ENCODE assay signal across 8 mouse cellular contexts in genomic region chr12:76369206-76369977, GRCm38 (mm10). TPM values are rescaled to one million over a fixed set of nuclear protein-coding genes. Genes with fewer than 3 reads are reported as not detected.
DNase-seq lines count a peak whose midpoint lies in the region; ATAC-seq and TF ChIP-seq lines count a peak whose summit lies in the region.

Zbtb25 (minus strand) TSS chr12:76369602.

- H3K4me2 ChIP-seq in forebrain, postnatal 0 days (ENCODE audit: low read depth) = peak within 1 kb of the TSS; percentile 92
- H3K4me2 ChIP-seq in lung, embryonic 14.5 days = peak within 1 kb of the TSS; percentile 78

- no peaks in the 10 kb centered on the region for H3K36me3 ChIP-seq in ES-E14 (ENCODE audit: control insufficient read depth, insufficient read depth, low read length, poor library complexity, severe bottlenecking)
- H3K36me3 ChIP-seq in forebrain, postnatal 0 days (ENCODE audit: insufficient read depth) = no peaks in the 10 kb centered on the region
- H3K36me3 ChIP-seq in lung, embryonic 14.5 days (ENCODE audit: insufficient read depth) = no peaks in the 10 kb centered on the region

- peaks cover 0 to 12% of the 10 kb centered on the region in 2 experiments; a peak in 2 of 4 replicates for H3K4me1 ChIP-seq in ES-E14 (ENCODE audit: control insufficient read depth in 2 of 2, insufficient read depth in 2 of 2, low read length in 2 of 2, poor library complexity in 1 of 2)
- H3K4me1 ChIP-seq in forebrain, postnatal 0 days (ENCODE audit: insufficient read depth) = peaks cover 16% of the 10 kb centered on the region
- peaks cover 19% of the 10 kb centered on the region for H3K4me1 ChIP-seq in lung, embryonic 14.5 days (ENCODE audit: insufficient read depth)

- H3K27ac ChIP-seq in ES-E14 (ENCODE audit: insufficient read depth, low read depth, low read length, poor library complexity, severe bottlenecking) = peak within 1 kb of the TSS; percentile 85
- H3K27ac ChIP-seq in forebrain, postnatal 0 days (ENCODE audit: low read depth, low read length) = peak within 1 kb of the TSS; percentile 99
- peak within 1 kb of the TSS; percentile 100 for H3K27ac ChIP-seq in lung, embryonic 14.5 days (ENCODE audit: low read depth)

- peak within 1 kb of the TSS; percentile 96 to 97 for H3K4me3 ChIP-seq in ES-E14 (ENCODE audit: insufficient read depth in 1 of 2, low read depth in 1 of 2, low read length in 2 of 2, poor library complexity in 1 of 2, severe bottlenecking in 1 of 2)
- peak within 1 kb of the TSS; percentile 95 for H3K4me3 ChIP-seq in forebrain, postnatal 0 days (ENCODE audit: low read depth, low read length)
- H3K4me3 ChIP-seq in lung, embryonic 14.5 days (ENCODE audit: low read depth, low read length) = peak within 1 kb of the TSS; percentile 89

- H3K9ac ChIP-seq in ES-E14 (ENCODE audit: insufficient read depth, low read depth, low read length, poor library complexity, severe bottlenecking) = peak within 1 kb of the TSS; percentile 94
- H3K9ac ChIP-seq in forebrain, postnatal 0 days = peak within 1 kb of the TSS; percentile 100
- H3K9ac ChIP-seq in lung, embryonic 14.5 days = peak within 1 kb of the TSS; percentile 99

- WGBS in forebrain, postnatal 0 days = under 1% methylated on average over 60 of the region's 96 CpGs
- WGBS in lung, embryonic 14.5 days = under 1% methylated on average over 94 of the region's 96 CpGs

- no peak for TF ChIP-seq CTCF in forebrain, postnatal 0 days (IDR thresholded peaks at IDR 0.05; ENCODE audit: low read depth)
- no peak for TF ChIP-seq CTCF in lung, embryonic 14.5 days (IDR thresholded peaks at IDR 0.05; ENCODE audit: low read depth)

- no peaks in the 10 kb centered on the region for H3K27me3 ChIP-seq in forebrain, postnatal 0 days (ENCODE audit: insufficient read depth, low read length)
- H3K27me3 ChIP-seq in lung, embryonic 14.5 days (ENCODE audit: insufficient read depth, low read length) = no peaks in the 10 kb centered on the region

- DNase-seq in ES-E14 (ENCODE audit: low read depth, low spot score) = no peak
- peak; percentile 90 to 95 for DNase-seq in cerebellum, adult 18-20 months
- DNase-seq in forebrain, postnatal 0 days = peak; percentile 98
- peak; percentile 86 for DNase-seq in heart, postnatal 4 days
- peak; percentile 83 to 85 for DNase-seq in layer of hippocampus, adult 8-10 months (ENCODE audit: low spot score in 2 of 2)
- DNase-seq in lung, embryonic 14.5 days = peak; percentile 91
- peak; percentile 89 for DNase-seq in testis, postnatal 14 days (ENCODE audit: low spot score)

- peak; percentile 94 for ATAC-seq in forebrain, postnatal 0 days
- ATAC-seq in lung, embryonic 14.5 days (ENCODE audit: insufficient read depth) = peak; percentile 74
- ATAC-seq in neutrophil, adult 5-6 weeks (ENCODE audit: extremely low read depth, insufficient number of reproducible peaks, low FRiP score, poor library complexity, severe bottlenecking) = peak; percentile 47

- H3K9me3 ChIP-seq in ES-E14 (ENCODE audit: control insufficient read depth, insufficient read depth, low read depth, low read length) = no peaks in the 10 kb centered on the region
- H3K9me3 ChIP-seq in forebrain, postnatal 0 days (ENCODE audit: low read length) = no peaks in the 10 kb centered on the region
- no peaks in the 10 kb centered on the region for H3K9me3 ChIP-seq in lung, embryonic 14.5 days (ENCODE audit: low read depth, low read length)

- in situ Hi-C loops in ES-E14 (cut with MboI; ENCODE audit: low sequenced_read_pairs in 2 of 2, unreplicated experiment in 2 of 2) = no loop called here

TF ChIP-seq in ES-E14, 5 proteins besides CTCF, POLR2A, EP300 and RAD21:
- TF ChIP-seq ZNF384 (IDR thresholded peaks at IDR 0.05; ENCODE audit: low read depth, low read length) (peak; percentile 92), CHD2 (IDR thresholded peaks at IDR 0.05; ENCODE audit: low read depth, low read length) (no peak), HCFC1 (IDR thresholded peaks at IDR 0.05; ENCODE audit: borderline replicate concordance, insufficient read depth, low read length) (peak; percentile 26; the same call in 1 of the 2 replicates), MAFK (IDR thresholded peaks at IDR 0.05; ENCODE audit: insufficient read depth, low read depth, low read length) (no peak), ZC3H11A (IDR thresholded peaks at IDR 0.05; ENCODE audit: borderline replicate concordance, low read depth, low read length) (no peak)

RNA-seq across cellular contexts. Expression of gene Zbtb25, which starts in this region (rescaled TPM):
- total RNA-seq in ES-E14 (2012; rRNA removed) = 5.5 and 5.7 TPM in 2 replicates
- total RNA-seq in forebrain, postnatal 0 days (2014; rRNA removed) = 15.0 and 25.8 TPM in 2 replicates
- polyA plus RNA-seq in forebrain, postnatal 0 days (2015; fragmentation: Nextera tagmentation; extraction: Ambion mirVana) = 13.0 and 13.2 TPM in 2 replicates
- total RNA-seq in heart, postnatal 4 days (2021) = 10 to 100 TPM in 1 of 2 experiments, 1 to 10 TPM in 1; 9.5 to 11.5 TPM
- total RNA-seq in layer of hippocampus, adult 8-10 months (2022) = 10 to 100 TPM; 19.4 to 22.5 (median 19.9) TPM
- polyA plus RNA-seq in lung, embryonic 14.5 days (2014; fragmentation: Nextera tagmentation; extraction: Ambion mirVana) = 18.4 and 19.4 TPM in 2 replicates
- 10.1 and 13.8 TPM in 2 replicates for total RNA-seq in neutrophil, adult 5-6 weeks (2017)
